Mouse (Mus musculus) heart, adult 9 months (tissue): Measurements from ENCODE around the gene Wdr70.
A peak's percentile ranks its signal among the peaks of the same experiment; 100 is the strongest.

Experiments used
- DNase-seq, 2 experiments: peaks; one replicate each; pipeline ENCODE4 v3.0.0; 2022; ENCODE audit warnings: low spot score in 2 of 2

The Wdr70 gene

DNA sequence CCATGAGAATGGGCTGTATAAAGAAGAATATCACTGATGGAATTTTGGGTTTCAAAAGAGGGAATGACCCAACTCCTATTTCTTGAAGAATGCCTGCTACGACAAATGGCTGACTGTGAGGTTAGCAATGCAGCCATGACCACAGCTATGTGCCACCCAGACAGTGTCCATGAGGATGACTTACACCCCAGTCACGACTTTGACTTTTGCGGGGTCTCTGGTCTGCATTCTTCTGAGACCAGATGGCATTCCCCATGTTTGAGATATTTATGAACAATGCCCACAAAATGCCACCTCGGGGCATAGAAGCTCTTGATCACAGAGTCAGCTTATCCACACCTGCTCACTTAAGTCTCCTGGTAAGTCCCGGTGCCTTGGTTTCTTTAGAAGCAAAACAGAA is 236.1 kb downstream of the Wdr70 start:
- no peak for DNase-seq

DNA sequence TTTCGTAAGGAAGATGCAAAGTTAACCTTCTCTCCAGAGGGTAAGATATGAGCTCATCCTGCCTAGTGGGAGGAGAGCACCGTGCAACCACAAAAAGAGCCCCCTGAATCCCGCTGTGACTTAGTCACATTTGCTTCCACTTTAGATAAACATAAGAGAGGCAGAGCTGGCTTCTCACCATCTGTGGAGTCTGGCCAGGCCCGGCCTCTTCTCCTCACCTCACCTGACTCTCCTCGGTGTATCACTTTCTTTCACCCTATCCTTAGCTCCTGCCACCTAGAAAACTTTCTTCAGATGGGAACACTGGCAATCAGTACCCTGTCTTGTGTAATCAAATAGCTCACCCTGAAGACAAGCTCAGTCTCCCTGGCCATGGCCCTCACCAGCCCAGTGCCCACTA is 240.2 kb downstream of the Wdr70 start:
- DNase-seq = no peak

DNA sequence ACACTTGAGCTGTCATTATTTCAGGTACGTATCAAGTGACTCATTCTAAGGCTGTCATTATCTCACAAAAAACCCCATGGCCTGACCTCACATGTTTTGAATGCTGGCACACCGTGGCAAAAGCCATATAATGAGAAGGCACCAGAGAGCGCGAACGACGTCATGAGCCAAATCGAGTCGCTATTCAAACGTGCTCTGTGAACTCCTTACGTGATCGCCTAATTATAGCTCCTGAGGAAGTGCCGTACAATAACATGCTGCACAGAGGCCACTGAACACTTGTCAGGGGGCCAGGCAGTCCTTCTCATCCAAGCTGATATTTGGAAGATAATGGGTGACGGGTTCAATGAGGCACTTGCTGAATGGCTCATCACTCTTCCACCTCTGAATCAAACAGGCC is 241.6 kb downstream of the Wdr70 start:
- DNase-seq = peak; percentile 11 to 30

DNA sequence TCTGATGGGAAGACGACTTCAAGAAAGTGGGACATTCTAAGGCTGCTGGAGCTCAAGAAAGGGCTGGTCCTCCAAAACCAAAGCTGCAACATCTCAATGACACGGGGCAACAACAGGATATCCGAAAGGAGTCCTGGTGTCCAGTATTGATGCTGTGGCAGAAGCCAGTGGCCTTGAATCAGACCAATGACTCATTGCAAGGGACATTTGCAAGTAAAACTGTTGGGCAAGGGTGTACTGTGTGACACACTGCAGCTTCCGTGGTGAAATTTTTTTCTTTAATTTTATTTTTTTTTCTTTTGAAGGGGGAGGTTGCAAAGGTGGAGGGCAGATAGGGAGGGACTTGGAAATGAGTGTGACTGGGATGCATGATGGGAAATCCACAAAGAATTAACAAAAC is 256.6 kb downstream of the Wdr70 start:
- no peak for DNase-seq

DNA sequence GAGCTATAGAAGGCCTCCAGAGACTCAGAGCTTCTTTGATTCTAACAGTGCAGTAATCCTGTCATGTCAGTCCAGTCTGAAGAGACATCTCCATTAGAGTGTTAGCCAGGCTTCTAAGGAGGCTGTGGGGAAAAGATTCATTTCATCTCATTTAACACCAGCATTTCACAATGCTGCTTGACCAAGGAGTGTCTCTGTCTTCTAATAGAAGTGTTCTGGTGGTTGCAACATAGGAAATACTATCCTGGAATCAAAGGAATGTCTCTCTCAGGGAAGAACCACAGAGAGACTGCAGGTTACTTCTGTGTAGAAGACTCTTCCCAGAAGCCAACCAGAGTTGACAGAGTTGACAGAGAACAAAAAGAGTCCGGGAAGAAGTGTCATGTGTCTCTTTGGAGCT is 257.3 kb downstream of the Wdr70 start:
- no peak for DNase-seq

DNA sequence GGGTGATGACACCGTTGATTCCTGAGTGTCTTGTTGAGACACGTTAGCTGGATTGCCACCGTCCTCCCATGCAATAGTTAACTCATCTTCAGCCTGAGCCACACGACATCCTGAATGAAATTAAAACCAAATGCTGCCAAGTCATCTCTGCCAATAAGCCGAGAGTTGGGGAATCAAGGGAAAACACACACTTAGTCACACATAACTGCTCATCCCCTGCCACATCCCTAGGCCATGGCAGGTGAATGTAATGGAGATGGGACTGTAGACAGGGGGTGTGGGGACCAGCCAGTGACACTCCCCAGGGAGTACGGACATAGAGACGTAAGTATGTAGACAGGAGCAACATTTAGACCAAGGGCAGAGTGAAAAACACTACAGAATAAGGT is 260.1 kb downstream of the Wdr70 start:
- no peak for DNase-seq

DNA sequence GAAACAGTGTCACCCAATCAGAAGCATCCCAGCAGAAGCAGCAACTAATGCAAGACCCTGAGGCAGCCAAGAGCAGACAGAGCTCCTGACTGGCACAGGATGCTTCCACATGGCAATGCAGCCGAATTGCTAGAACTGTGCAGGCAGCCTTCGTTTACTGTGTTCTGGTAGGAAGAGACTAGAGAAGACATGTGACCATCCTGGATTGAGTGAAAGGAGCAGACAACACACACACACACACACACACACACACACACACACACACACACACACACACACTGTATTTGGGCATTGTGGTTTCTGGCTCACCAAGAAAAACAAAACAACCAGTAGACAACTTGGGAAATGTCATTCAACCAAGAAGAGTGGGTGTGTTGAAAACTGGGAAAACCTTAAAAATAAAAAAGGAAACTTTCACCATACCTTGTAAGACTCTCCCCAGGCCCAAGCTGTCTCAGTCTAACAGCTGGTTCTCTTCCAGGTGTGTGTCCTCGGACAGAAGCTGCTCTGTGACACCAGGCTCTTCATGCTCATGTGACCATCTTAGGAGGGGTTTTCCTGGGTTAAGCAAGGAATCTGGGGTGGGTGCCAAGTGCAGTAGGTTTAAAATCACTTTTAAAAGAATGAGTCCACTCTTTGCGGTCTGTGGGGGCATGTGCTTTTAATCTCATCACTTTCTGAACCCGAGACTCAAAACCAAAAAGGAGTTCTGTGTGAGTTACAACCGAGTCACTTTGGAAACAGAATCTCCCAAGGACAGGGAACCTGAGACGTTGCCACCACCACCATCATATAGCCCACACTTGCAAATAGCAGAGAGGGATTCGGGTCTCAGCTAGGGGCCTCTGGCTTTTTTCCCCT is 260.7 kb downstream of the Wdr70 start:
- DNase-seq = no peak

DNA sequence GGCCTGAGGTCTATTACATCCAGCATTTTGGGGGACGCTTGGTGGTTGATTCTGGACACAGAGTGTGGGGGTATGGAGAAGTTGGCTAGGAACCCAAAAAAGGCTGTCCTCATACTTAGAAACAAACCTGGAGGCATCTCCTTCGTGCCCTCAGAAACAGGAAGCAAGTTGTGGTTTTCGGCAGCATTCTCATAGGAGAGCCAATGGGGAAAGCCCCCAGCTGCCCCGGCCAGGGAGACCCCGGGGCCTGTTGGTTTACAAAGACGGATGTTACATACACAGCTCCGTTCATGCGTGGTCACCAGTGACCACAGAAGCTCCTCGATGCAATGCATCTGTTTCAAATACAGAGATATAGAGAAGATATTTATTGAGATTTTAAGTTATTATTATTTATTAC is 263.6 kb downstream of the Wdr70 start:
- no peak for DNase-seq

DNA sequence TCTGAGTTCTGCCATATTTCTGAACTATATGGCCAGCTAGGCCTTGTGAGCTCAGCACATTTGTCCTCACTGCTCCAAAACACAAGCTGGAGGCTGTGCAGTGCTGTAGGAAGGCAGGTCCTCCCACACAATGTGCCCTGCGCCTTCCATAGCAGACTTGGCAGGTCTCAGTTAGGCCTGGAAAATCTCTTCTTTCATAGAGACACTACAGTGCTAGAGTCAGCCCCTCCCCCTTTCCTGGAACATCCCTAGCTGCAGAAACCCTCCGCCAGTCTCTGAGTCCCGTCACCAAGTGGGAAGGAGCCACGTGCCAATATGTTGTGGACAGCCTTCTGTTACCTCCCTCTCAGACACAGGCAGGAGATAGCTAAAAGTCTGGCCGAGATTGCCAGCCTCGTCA is 273.5 kb downstream of the Wdr70 start:
- no peak for DNase-seq

DNA sequence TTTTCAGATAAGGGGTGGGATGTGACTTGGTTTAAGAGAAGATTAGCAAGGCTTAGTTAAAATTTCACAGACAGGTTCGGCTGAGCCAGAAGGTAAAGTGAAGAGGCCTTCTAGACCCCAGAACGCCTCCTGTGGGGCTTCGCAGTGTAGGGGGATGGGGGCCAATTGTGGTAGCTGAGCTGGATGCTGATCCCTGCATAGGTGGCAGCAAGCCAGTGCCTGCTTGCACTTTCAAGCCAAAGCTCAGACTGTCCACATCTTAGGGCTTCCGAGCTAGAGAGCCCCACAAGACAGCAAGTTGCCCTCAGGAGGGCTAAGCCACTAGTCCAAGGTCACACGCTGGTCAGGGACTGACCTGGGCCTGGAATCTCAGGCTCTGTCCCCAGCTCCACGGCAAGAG is 275.1 kb downstream of the Wdr70 start:
- no peak for DNase-seq
